Mouse (Mus musculus): Measurements from ENCODE around the gene Rbl2.

DNA sequence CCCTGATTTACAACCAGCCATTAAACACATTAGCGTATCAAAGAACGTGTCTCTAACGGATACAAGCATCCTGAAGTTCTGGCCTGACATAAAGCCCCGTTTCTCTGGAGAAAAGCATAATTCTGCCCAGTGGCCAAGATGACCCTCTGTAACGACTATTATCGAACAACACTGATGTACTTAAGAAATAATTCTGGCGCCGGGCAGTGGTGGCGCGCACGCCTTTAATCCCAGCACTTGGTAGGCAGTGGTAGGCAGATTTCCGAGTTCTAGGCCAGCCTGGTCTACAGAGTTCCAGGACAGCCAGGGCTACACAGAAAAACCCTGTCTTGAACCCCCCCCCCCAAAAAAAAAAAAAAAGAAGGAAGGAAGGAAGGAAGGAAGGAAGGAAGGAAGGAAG lies 64.8 kb downstream of the Rbl2 start:
- TF ChIP-seq CTCF (IDR thresholded peaks at IDR 0.05; ENCODE audit: low read depth, low read length) (no peak), POLR2A (IDR thresholded peaks at IDR 0.05; ENCODE audit: borderline replicate concordance, low read depth, low read length) (no peak)
